Mouse (Mus musculus) hindbrain, embryonic 10.5 days (tissue): ENCODE measurements around the gene Sult5a1. TPM values are rescaled to one million over a fixed set of nuclear protein-coding genes. Genes with fewer than 3 reads are reported as not detected.

Experiments
- DNase-seq: peaks from one replicate; pipeline ENCODE4 v3.0.0-alpha.2; 2017; ENCODE audit warnings: low spot score
- H3K27ac ChIP-seq: fragments of 300-500 bp; sonication (generic); 2 replicates; pipeline ENCODE4 v1.5.1; 2016; ENCODE audit warnings: mild to moderate bottlenecking, moderate library complexity
- H3K27me3 ChIP-seq: fragments of 300-500 bp; sonication (generic); 2 replicates; pipeline ENCODE4 v1.6.1; 2016; ENCODE audit warnings: mild to moderate bottlenecking; ENCODE audit not compliant: poor library complexity, insufficient read depth, severe bottlenecking
- H3K36me3 ChIP-seq: fragments of 300-500 bp; sonication (generic); 2 replicates; pipeline ENCODE4 v1.6.1; 2016; ENCODE audit warnings: mild to moderate bottlenecking, moderate library complexity
- H3K4me1 ChIP-seq: fragments of 300-500 bp; sonication (generic); replicated peaks from 2 replicates; pipeline ENCODE4 v1.6.1; 2016; ENCODE audit warnings: mild to moderate bottlenecking
- H3K4me3 ChIP-seq: fragments of 300-500 bp; sonication (generic); 2 replicates; pipeline ENCODE4 v1.5.1; 2016; ENCODE audit warnings: mild to moderate bottlenecking, moderate library complexity
- H3K9me3 ChIP-seq: fragments of 300-500 bp; sonication (generic); 2 replicates; pipeline ENCODE4 v1.6.1; 2016; ENCODE audit warnings: mild to moderate bottlenecking, moderate library complexity
- WGBS: fragments of 180-500 bp; shearing (Covaris S2); methylation state at CpG from one replicate; pipeline ENCODE4 v1.1.7; 2016; 5-methylcytosine and 5-hydroxymethylcytosine counted together
- polyA plus RNA-seq: library from polyadenylated mRNA; unstranded; fragments of >200 nt; fragmentation: Nextera tagmentation; extraction: Ambion mirVana; gene quantifications from 2 replicates; pipeline ENCODE4 v1.2.1, GENCODE M21; 2016

The Sult5a1 gene
- polyA plus RNA-seq, 1 experiment from 2014 or later, result 5.8 TPM

DNA sequence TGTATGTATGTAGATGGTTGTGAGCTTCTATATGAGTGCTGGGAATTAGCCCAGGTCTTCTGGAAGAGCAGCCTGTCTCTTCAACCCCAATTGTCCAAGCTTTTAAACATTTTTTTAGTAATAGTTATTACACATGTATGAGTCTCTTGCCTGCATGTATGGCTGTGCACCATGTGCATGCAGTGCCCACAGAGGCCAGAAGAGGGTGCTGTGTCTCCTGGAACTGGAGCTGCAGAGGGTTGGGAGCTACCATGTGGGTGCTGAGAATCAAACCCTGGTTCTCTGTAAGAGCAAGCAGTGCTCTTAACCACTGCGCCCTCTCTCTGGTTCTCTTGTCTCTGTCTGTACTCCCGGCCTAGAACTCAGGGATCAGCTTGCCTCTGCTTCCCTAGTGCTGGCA, 25.2 kb downstream of the Sult5a1 start:
- no peaks in the 10 kb centered on the region; the same call in none of the 2 replicates for H3K27me3 ChIP-seq
- WGBS, result 96% methylated on average over 2 of the region's 2 CpGs

DNA sequence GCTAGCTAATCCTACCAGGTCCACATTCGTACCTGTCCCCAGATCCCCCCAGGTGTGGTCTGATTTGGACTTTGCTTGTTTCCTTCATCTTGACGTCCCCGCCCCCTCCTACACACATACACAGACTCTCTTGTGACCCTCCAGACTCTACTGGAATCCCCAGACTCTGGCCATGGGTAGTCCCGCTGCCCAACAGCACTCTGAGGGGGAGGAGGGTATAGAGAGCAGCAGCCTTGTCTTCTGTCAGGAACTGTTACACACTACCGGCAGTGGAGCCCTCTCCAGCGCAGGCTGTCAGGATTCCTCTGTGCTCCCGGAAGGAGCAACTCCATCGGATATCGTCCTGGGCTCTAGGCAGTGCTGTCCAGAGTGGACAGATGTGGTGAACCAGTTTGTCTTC, 27.1 kb downstream of the Sult5a1 start:
- no peak overlapping the region for H3K4me3 ChIP-seq
- H3K9me3 ChIP-seq, result 0 out of 2 replicates have a peak, but pooled peaks cover 4% of the 10 kb centered on the region
- H3K4me1 ChIP-seq, result peaks cover 36% of the 10 kb centered on the region
- DNase-seq, result no peak
- no peaks in the 10 kb centered on the region for H3K36me3 ChIP-seq
- 74% methylated on average over 9 of the region's 9 CpGs for WGBS
- peaks cover 19% of the 10 kb centered on the region for H3K27me3 ChIP-seq
- H3K27ac ChIP-seq, result no peak overlapping the region

More for the DNA sequence above, 25.2 kb downstream of the Sult5a1 start:
- Histone ChIP-seq H3K36me3 (no peaks in the 10 kb centered on the region), H3K9me3 (0 out of 2 replicates have a peak, but pooled peaks cover 4% of the 10 kb centered on the region), H3K4me1 (peaks cover 31% of the 10 kb centered on the region), H3K27ac (no peak overlapping the region), H3K4me3 (no peak overlapping the region)
- DNase-seq, result no peak

DNA sequence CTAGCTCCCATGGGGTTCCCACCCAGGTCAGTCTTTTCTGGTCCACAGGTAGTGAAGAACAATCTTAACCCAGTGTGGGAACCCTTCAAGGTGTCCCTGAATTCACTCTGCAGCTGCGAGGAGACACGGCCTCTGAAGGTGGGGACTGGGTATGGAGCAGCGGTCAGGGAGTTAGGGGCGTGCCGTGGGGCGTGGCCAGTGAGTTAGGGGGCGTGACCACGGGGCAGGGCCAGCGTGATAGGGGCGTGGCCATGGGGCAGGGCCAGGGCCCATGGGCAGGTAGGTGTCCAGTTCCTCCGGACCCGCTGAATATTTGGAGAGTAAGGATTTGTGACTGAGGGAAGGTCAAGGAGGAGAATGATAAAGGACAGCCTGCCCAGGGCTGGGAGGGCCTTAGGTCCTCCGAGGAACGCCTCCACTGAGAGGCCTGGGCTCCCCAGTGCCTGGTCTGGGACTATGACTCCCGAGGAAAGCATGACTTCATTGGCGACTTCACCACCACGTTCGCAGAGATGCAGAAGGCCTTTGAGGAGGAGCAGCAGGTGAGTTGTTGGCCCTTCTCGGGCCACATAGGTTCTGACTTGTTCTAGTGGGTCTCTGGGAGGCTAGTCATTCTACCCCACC, 31.8 kb downstream of the Sult5a1 start:
- 3% methylated on average over 19 of the region's 19 CpGs for WGBS
- peak overlapping the region; percentile 26 for H3K4me3 ChIP-seq
- H3K36me3 ChIP-seq, result no peaks in the 10 kb centered on the region
- H3K4me1 ChIP-seq, result peaks cover 29% of the 10 kb centered on the region
- H3K27ac ChIP-seq, result no peak overlapping the region
- no peaks in the 10 kb centered on the region for H3K9me3 ChIP-seq
- H3K27me3 ChIP-seq, result peaks cover 59% of the 10 kb centered on the region
- peak; percentile 70 for DNase-seq

DNA sequence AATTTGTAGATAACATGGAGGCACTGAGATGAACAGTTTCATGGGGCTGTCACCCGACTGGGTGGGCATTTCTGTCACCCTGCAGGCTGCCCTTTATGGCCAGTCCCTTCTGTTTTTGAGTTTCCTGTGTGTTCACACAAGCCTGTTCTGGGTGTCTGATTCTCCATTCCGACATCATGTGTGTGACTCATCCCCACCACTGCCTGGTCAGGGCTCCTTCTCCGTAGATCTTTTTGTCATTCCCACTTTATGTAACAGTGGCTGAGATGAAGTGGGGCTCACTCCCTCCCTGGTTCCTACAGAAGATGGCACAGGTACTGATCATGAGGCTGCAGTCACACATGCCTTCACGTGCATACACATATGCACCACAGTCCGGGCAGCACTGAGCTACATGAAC, 35.4 kb downstream of the Sult5a1 start:
- WGBS, result 81% methylated on average over 5 of the region's 5 CpGs
- Histone ChIP-seq H3K27me3 (peaks cover 91% of the 10 kb centered on the region), H3K9me3 (no peaks in the 10 kb centered on the region), H3K4me3 (no peak overlapping the region), H3K4me1 (peaks cover 32% of the 10 kb centered on the region), H3K27ac (no peak overlapping the region), H3K36me3 (no peaks in the 10 kb centered on the region)
- no peak for DNase-seq

DNA sequence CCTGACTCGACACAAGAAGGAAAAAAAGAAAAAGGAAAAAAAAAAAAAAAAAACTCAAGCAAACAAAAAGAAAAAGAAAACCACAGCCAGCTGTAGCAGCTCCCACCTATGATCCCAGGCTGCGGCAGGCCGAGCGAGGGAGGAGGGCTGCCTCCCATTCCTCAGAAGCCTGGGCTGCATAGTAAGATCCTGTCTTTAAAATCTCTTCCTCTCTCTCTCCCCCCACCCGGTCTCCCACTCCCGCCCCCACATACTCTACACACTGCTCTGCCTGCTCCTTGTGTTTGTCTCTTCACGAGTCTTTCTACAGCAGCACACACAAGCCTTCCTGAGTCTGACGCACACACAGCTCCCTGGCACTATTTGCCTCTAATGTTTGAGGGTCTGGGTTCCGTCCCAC, 36.1 kb downstream of the Sult5a1 start:
- H3K27ac ChIP-seq, result no peak overlapping the region
- peaks cover 36% of the 10 kb centered on the region for H3K4me1 ChIP-seq
- H3K36me3 ChIP-seq, result no peaks in the 10 kb centered on the region
- H3K9me3 ChIP-seq, result no peaks in the 10 kb centered on the region
- no peak for DNase-seq
- H3K4me3 ChIP-seq, result no peak overlapping the region
- H3K27me3 ChIP-seq, result peaks cover 91% of the 10 kb centered on the region
- WGBS, result 75% methylated on average over 9 of the region's 9 CpGs

DNA sequence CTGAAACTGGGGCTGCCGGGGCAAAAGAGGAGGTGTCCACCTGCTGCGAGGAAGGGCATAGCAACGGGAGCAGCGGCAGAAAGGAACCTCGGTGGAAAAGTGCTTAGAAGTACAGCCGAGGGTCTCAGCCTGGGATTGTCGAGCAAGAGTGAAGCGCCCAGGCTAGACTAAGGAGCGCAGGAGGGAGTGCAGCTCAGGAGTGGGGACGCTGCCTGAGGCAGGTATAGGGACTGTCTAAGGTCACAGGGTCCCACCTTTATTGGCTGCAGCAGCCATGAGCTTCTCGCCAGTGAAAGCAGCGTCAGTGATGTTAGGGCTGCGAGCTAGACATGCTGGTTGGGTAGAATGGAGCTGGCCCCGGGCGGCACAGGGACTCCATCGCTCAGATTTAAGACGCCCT, 40.4 kb downstream of the Sult5a1 start:
- WGBS, result 2% methylated on average over 17 of the region's 17 CpGs
- H3K36me3 ChIP-seq, result no peaks in the 10 kb centered on the region
- no peak for DNase-seq
- no peaks in the 10 kb centered on the region for H3K9me3 ChIP-seq
- peak overlapping the region; percentile 63 for H3K4me3 ChIP-seq
- H3K4me1 ChIP-seq, result peaks cover 26% of the 10 kb centered on the region
- no peak overlapping the region for H3K27ac ChIP-seq
- peaks cover 83% of the 10 kb centered on the region for H3K27me3 ChIP-seq

DNA sequence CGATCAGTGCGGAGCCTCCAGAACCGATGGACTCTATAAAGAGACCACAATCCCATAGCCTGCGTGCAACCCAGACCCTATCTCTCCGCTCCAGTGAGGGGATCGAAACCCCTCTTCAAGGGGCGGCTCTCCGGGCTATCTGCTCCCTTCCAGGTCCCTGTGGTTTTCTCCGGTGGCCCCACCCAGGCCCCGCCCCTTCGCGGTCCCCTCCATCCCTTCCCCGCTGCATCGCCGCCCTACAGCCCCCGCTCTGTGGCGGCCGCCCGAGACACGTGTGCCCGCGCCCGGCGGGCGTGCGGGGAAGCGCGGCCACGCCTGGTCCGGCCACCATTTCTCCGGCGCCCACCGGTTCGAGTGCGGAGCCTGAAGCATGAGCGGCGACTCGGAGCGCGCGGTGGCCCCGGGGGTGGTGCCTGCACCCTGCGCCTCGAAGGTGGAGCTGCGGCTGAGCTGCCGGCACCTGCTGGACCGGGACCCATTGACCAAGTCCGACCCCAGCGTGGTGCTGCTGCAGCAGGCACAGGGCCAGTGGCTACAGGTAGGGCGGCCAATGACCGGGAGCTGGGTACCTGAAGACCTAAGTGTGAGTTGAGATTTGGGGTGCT, 40.9 kb downstream of the Sult5a1 start, which contains the start of gene Cpne7:
TSS of gene Cpne7 (plus strand) at position 248 of the 605 bp plus-strand sequence.
- peak within 1 kb of the TSS; percentile 62; the same call in 1 of the 2 replicates for H3K27ac ChIP-seq
- peak within 1 kb of the TSS; percentile 63 for H3K4me3 ChIP-seq
- WGBS, result under 1% methylated on average over 51 of the region's 51 CpGs
- DNase-seq, result peak; percentile 30
- H3K36me3 ChIP-seq, result no peaks in the 10 kb centered on the region
- peaks cover 78% of the 10 kb centered on the region for H3K27me3 ChIP-seq
- H3K9me3 ChIP-seq, result no peaks in the 10 kb centered on the region
- H3K4me1 ChIP-seq, result peaks cover 26% of the 10 kb centered on the region

DNA sequence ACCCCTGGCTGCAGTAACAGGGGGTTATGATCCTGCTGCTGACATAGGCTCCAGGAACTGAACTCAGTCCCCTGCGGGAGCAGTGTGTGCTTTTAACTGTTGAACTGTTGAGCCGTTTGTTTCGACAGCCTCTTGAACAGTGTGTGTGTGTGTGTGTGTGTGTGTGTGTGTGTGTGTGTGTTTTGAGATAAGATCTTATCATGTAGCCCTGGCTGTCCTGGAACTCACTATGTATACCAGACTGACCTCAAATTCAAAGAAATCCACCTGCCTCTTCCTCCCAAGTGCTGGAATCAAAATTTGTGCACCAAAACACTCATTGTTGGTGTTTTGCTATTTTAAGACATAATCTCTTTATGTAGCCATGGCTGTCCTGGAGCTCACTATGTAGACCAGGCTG, 43.5 kb downstream of the Sult5a1 start:
- Histone ChIP-seq H3K27ac (no peak overlapping the region), H3K4me3 (no peak overlapping the region), H3K9me3 (no peaks in the 10 kb centered on the region), H3K27me3 (peaks cover 55% of the 10 kb centered on the region), H3K36me3 (no peaks in the 10 kb centered on the region), H3K4me1 (peaks cover 33% of the 10 kb centered on the region)
- 86% methylated on average over 3 of the region's 3 CpGs for WGBS
- DNase-seq, result no peak

DNA sequence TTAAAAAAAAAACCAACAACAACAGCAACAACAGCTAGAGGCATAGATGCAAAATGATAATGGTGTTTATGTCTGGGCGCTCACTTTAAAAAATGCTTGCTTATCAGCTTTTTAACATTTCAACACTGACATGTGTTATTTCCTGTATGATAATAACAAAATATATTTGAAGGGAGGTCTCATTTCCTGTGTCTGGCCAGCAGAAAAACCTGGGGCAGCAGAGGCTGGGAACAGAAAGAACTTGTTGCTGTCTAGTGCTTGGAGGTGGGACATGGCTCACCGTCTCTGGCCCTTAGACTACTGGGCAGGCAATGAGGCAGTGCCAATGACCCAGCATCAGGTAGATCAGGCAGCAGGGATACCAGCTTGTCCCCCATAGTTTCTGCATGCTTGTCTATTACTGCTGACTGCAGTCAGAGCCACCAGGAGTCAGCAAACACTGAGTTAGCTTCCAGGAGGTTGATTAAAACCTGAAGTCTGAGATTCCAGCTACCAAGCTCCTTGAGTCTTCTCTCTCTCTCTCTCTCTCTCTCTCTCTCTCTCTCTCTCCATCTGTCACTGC, 44.1 kb downstream of the Sult5a1 start:
- Histone ChIP-seq H3K36me3 (no peaks in the 10 kb centered on the region), H3K4me1 (peaks cover 33% of the 10 kb centered on the region), H3K9me3 (no peaks in the 10 kb centered on the region), H3K4me3 (no peak overlapping the region), H3K27ac (no peak overlapping the region), H3K27me3 (peaks cover 49% of the 10 kb centered on the region)
- no peak for DNase-seq
- 71% methylated on average over 2 of the region's 2 CpGs for WGBS

DNA sequence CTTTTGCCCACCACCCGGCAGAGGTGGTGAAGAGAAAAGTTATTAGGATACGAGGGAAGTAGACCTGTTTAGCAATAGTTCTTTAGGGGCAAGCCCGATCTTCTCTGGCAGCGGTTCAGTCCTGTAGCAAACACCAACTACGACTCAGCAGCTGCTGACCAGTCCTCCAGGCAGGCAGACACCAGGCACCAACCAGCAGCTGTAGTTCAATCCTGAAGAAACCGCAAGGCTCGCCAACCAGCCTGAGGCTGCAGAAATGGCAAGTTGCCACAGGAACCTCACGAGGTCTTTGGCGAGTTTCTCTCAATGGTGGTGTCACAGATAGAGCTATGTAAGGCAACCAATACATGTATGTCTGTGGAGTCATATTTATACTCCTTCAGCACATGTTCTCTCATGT, 45.2 kb downstream of the Sult5a1 start:
- no peak overlapping the region for H3K27ac ChIP-seq
- DNase-seq, result no peak
- peaks cover 27% of the 10 kb centered on the region for H3K4me1 ChIP-seq
- H3K9me3 ChIP-seq, result no peaks in the 10 kb centered on the region
- 82% methylated on average over 9 of the region's 9 CpGs for WGBS
- H3K27me3 ChIP-seq, result peaks cover 38% of the 10 kb centered on the region
- no peak overlapping the region for H3K4me3 ChIP-seq
- no peaks in the 10 kb centered on the region for H3K36me3 ChIP-seq

DNA sequence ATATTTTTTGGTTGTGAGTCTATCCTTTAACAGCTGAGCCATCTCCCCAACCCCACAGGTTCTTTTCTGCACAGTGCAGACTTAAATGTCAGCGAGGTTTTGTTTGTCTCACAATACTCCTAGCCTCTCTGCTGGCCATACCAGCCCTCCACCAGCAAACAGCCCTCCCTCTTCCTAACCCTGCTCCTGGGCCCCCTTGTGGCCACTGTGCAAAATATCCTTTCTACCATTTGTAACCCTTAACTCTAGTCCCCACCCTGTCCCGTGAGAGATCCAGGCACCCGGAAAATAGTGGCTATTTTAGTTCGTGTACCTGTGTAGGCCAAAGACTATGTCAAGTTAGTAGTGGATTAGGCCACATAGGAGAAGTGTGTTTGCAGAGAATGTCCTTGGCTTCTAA, 47.5 kb downstream of the Sult5a1 start:
- 26% methylated on average over 4 of the region's 4 CpGs for WGBS
- peaks cover 2% of the 10 kb centered on the region for H3K36me3 ChIP-seq
- H3K27me3 ChIP-seq, result peaks cover 15% of the 10 kb centered on the region
- peaks cover 8% of the 10 kb centered on the region; the same call in 1 of the 2 replicates for H3K4me1 ChIP-seq
- no peaks in the 10 kb centered on the region for H3K9me3 ChIP-seq
- H3K4me3 ChIP-seq, result no peak overlapping the region
- H3K27ac ChIP-seq, result no peak overlapping the region
- DNase-seq, result peak; percentile 66

DNA sequence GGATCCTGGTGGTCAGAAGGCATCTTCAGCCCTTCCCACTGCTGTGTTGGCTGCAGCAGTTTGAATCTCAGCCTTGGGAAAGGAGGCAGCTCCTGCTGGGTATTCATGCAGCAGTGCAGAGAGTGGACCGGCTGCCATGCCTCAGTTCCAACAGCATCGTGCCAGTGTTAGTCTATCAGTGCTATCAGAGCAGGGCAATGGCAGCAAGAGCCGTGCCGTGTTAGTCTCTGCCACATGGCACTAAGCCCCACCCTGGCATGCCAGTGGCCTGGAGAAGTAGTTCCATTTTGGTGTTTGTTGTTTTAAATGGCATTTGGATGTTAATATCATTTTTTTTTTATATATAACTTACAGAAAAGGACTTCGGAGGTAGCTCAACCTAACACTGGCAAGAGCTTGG, 49.2 kb downstream of the Sult5a1 start:
- no peak for DNase-seq

DNA sequence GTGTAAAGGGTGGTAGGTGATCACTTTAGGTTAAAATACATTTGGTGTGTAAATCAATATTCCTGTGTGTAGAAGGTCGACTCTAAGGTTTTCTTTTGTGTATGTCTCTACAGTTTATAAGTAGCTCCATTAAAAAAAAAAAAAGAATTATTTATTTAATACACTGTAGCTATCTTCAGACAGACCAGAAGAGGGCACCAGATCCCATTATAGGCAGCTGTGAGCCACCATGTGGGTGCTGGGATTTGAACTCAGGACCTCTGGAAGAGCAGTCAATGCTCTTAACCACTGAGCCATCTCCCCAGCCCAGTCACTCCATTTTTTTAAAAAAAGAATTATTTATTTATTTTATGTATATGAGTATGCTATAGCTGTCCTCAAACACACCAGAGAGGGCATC, 50.1 kb downstream of the Sult5a1 start:
- H3K4me3 ChIP-seq, result no peak overlapping the region
- H3K27ac ChIP-seq, result no peak overlapping the region
- DNase-seq, result no peak
- no peaks in the 10 kb centered on the region for H3K27me3 ChIP-seq
- H3K4me1 ChIP-seq, result peaks cover 21% of the 10 kb centered on the region
- 85% methylated on average over 1 of the region's 1 CpGs for WGBS
- peaks cover 29% of the 10 kb centered on the region for H3K36me3 ChIP-seq
- H3K9me3 ChIP-seq, result no peaks in the 10 kb centered on the region

More for the DNA sequence above, 49.2 kb downstream of the Sult5a1 start:
- peaks cover 19% of the 10 kb centered on the region for H3K36me3 ChIP-seq
- no peaks in the 10 kb centered on the region for H3K9me3 ChIP-seq
- 0 out of 2 replicates have a peak, but pooled peaks cover 2% of the 10 kb centered on the region for H3K27me3 ChIP-seq
- H3K4me1 ChIP-seq, result peaks cover 12% of the 10 kb centered on the region
- WGBS, result 88% methylated on average over 5 of the region's 5 CpGs
- H3K4me3 ChIP-seq, result no peak overlapping the region
- H3K27ac ChIP-seq, result no peak overlapping the region
